ENCODE assay signal across 14 mouse cellular contexts in the genomic region with DNA sequence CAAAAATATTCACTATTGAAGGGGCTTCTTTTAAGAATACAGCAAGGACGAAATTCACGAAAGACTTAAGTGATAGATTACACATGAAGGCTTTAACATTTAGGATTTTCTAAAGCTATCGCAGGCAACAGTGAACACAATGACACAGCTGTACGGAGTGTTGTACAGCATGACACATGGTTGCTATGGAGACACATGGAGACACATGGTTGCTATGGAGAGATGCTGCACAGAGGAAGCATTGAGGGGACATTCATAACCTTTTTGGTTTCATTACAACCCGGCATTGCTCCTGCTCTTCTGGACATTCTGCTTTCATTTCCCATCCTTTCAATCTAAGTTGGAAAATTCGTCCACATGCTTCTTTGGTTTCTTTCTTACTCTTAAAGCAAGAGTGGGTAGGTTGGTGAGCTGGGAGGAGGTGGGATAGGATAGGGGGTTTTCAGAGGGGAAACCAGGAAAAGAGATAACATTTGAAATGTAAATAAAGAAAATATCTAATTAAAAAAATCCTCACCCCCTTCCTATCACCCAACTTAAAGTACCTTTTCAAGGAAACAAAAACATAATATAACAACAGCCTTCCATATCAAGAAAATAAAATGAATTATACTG.
DNase-seq lines count a peak whose midpoint lies in the region; ATAC-seq and TF ChIP-seq lines count a peak whose summit lies in the region.
"Had no signal": no experiment of that assay in that cellular context is flagged by ENCODE, and none has a peak within 500 bp of the region (broad histone marks: within the 10 kb centered on the region; RNA-seq: fewer than 3 reads in every experiment).

No protein-coding gene starts in this region.

- TF ChIP-seq CTCF in forebrain, postnatal 0 days (IDR thresholded peaks at IDR 0.05; ENCODE audit: low read depth): no peak
- TF ChIP-seq CTCF in lung, postnatal 0 days (IDR thresholded peaks at IDR 0.05): no peak

- WGBS in forebrain, postnatal 0 days: 28% methylated on average over 6 of the region's 6 CpGs
- 18% methylated on average over 6 of the region's 6 CpGs for WGBS in midbrain, embryonic 14.5 days
- WGBS in lung, postnatal 0 days: 57% methylated on average over 6 of the region's 6 CpGs

- no peaks in the 10 kb centered on the region for H3K4me1 ChIP-seq in forebrain, postnatal 0 days (ENCODE audit: insufficient read depth)
- H3K4me1 ChIP-seq in midbrain, embryonic 14.5 days (ENCODE audit: control insufficient read depth, insufficient read depth, low read length): 0 out of 2 replicates have a peak, but pooled peaks cover 3% of the 10 kb centered on the region
- no peaks in the 10 kb centered on the region for H3K4me1 ChIP-seq in lung, postnatal 0 days (ENCODE audit: insufficient read depth, low read depth, low read length)
- H3K4me1 ChIP-seq: limb, embryonic 13.5 days had no signal

- H3K9ac ChIP-seq in forebrain, postnatal 0 days: no peak overlapping the region
- H3K9ac ChIP-seq in midbrain, embryonic 14.5 days (replicated peaks; ENCODE audit: low read length): no peak overlapping the region
- H3K9ac ChIP-seq in lung, postnatal 0 days (replicated peaks; ENCODE audit: low read depth): no peak overlapping the region
- H3K9ac ChIP-seq: limb, embryonic 13.5 days had no signal

- no peak for TF ChIP-seq EP300 in lung, postnatal 0 days (IDR thresholded peaks at IDR 0.05)

- H3K36me3 ChIP-seq in forebrain, postnatal 0 days (ENCODE audit: insufficient read depth): no peaks in the 10 kb centered on the region
- H3K36me3 ChIP-seq in midbrain, embryonic 14.5 days (ENCODE audit: control insufficient read depth, insufficient read depth, low read length): no peaks in the 10 kb centered on the region
- no peaks in the 10 kb centered on the region for H3K36me3 ChIP-seq in lung, postnatal 0 days (ENCODE audit: insufficient read depth, low read length)
- H3K36me3 ChIP-seq: limb, embryonic 13.5 days had no signal

- H3K4me3 ChIP-seq in forebrain, postnatal 0 days (ENCODE audit: low read depth, low read length): no peak overlapping the region
- no peak overlapping the region for H3K4me3 ChIP-seq in midbrain, embryonic 14.5 days (replicated peaks; ENCODE audit: low read depth, low read length)
- no peak overlapping the region for H3K4me3 ChIP-seq in lung, postnatal 0 days (ENCODE audit: low read depth, low read length)
- H3K4me3 ChIP-seq: layer of hippocampus, adult 2 months; limb, embryonic 13.5 days had no signal

- ATAC-seq in frontal cortex, adult (ENCODE audit: low TSS enrichment): peak; percentile 88
- peak; percentile 99 for ATAC-seq in forebrain, postnatal 0 days
- peak; percentile 94 for ATAC-seq in midbrain, embryonic 14.5 days (ENCODE audit: low FRiP score, low TSS enrichment)
- no peak for ATAC-seq in lung, postnatal 0 days

- H3K4me2 ChIP-seq in forebrain, postnatal 0 days (ENCODE audit: low read depth): 0 out of 2 replicates have a peak overlapping the region, but pooled peaks have one; percentile 2
- peak overlapping the region; percentile 26 for H3K4me2 ChIP-seq in midbrain, embryonic 14.5 days (ENCODE audit: low read length)
- H3K4me2 ChIP-seq in lung, postnatal 0 days (replicated peaks; ENCODE audit: low read depth, low read length): no peak overlapping the region
- H3K4me2 ChIP-seq: limb, embryonic 13.5 days had no signal

- no peaks in the 10 kb centered on the region for H3K9me3 ChIP-seq in forebrain, postnatal 0 days (ENCODE audit: low read length)
- no peaks in the 10 kb centered on the region for H3K9me3 ChIP-seq in midbrain, embryonic 14.5 days (ENCODE audit: control insufficient read depth, low read length)
- H3K9me3 ChIP-seq in lung, postnatal 0 days (ENCODE audit: low read length): no peaks in the 10 kb centered on the region
- H3K9me3 ChIP-seq: limb, embryonic 13.5 days had no signal

- H3K27ac ChIP-seq in forebrain, postnatal 0 days (ENCODE audit: low read depth, low read length): no peak overlapping the region
- no peak overlapping the region for H3K27ac ChIP-seq in midbrain, embryonic 14.5 days (replicated peaks; ENCODE audit: low read depth, low read length)
- H3K27ac ChIP-seq in lung, postnatal 0 days (ENCODE audit: low read length): no peak overlapping the region
- H3K27ac ChIP-seq: layer of hippocampus, adult 2 months; limb, embryonic 13.5 days had no signal

- DNase-seq in frontal cortex, postnatal 10 days (ENCODE audit: low spot score in 2 of 2): no peak
- DNase-seq in brain, adult 2 months (ENCODE audit: low read depth, low spot score): peak; percentile 59
- peak; percentile 66 for DNase-seq in forebrain, postnatal 0 days
- peak; percentile 83 for DNase-seq in midbrain, embryonic 14.5 days
- no peak for DNase-seq in cerebellum, postnatal 10 days
- DNase-seq in lung, postnatal 0 days (ENCODE audit: low spot score): no peak
- DNase-seq in c-Kit-positive CD71-positive TER-119-positive erythroid progenitor cells, embryonic 14.5 days (ENCODE audit: low spot score): no peak
- DNase-seq: cerebellum, postnatal 25 days; heart, adult 11 months; kidney, adult 11 months; lung, adult 18-20 months had no signal

- H3K27me3 ChIP-seq in forebrain, postnatal 0 days (ENCODE audit: insufficient read depth, low read length): no peaks in the 10 kb centered on the region
- H3K27me3 ChIP-seq in midbrain, embryonic 14.5 days (ENCODE audit: control insufficient read depth, insufficient read depth, low read length): no peaks in the 10 kb centered on the region
- H3K27me3 ChIP-seq in lung, postnatal 0 days (replicated peaks; ENCODE audit: insufficient read depth, low read length): no peaks in the 10 kb centered on the region
- H3K27me3 ChIP-seq: limb, embryonic 13.5 days had no signal

Comparison
In these comparisons a context has a peak if more than half of its experiments do, and no peak if none do; other contexts are left out.
1. DNase-seq: peak in brain, adult 2 months (single experiment), forebrain, postnatal 0 days (single experiment) and midbrain, embryonic 14.5 days (single experiment); none in frontal cortex, postnatal 10 days (0 of 2), cerebellum, postnatal 10 days (0 of 2), lung, postnatal 0 days (single experiment) and c-Kit-positive CD71-positive TER-119-positive erythroid progenitor cells, embryonic 14.5 days (single experiment).